Mouse (Mus musculus) ovary, postnatal 10 days (tissue): ENCODE results near the gene Kxd1.

Source experiments
- DNase-seq: peaks from one replicate; pipeline ENCODE4 v3.0.0; 2022; ENCODE audit warnings: low spot score

Kxd1 gene

GRCm38 (mm10) chr8:70467229-70467725 lies 60.5 kb downstream of the Kxd1 start:
- DNase-seq: no peak

GRCm38 (mm10) chr8:70466771-70467170 lies 61.0 kb downstream of the Kxd1 start:
- no peak for DNase-seq

- DNase-seq: no peak
Measured at GRCm38 (mm10) chr8:70466305-70466704, 61.5 kb downstream of the Kxd1 start.

- DNase-seq: no peak
Measured at GRCm38 (mm10) chr8:70465701-70466100, 62.1 kb downstream of the Kxd1 start.

- no peak for DNase-seq
Measured at GRCm38 (mm10) chr8:70464162-70464561, 63.6 kb downstream of the Kxd1 start.

GRCm38 (mm10) chr8:70463306-70463705 lies 64.5 kb downstream of the Kxd1 start:
- DNase-seq: no peak

GRCm38 (mm10) chr8:70462516-70462813 lies 65.3 kb downstream of the Kxd1 start:
- DNase-seq: no peak

GRCm38 (mm10) chr8:70461765-70462515 lies 65.8 kb downstream of the Kxd1 start:
- DNase-seq: no peak

GRCm38 (mm10) chr8:70460606-70461005 lies 67.2 kb downstream of the Kxd1 start:
- no peak for DNase-seq

GRCm38 (mm10) chr8:70460199-70460598 lies 67.6 kb downstream of the Kxd1 start:
- no peak for DNase-seq

- DNase-seq: no peak
Measured at GRCm38 (mm10) chr8:70459636-70460035, 68.1 kb downstream of the Kxd1 start.

GRCm38 (mm10) chr8:70458462-70458861 lies 69.3 kb downstream of the Kxd1 start:
- DNase-seq: no peak
